Mouse (Mus musculus) forebrain, embryonic 16.5 days (tissue): ENCODE results near the gene Hmcn1. TPM values are rescaled to one million over a fixed set of nuclear protein-coding genes. Genes with fewer than 3 reads are reported as not detected.

Experiments used
- ATAC-seq: fragments of 200-750 bp; cut with Nextera tagmentation; 2 replicates; pipeline ENCODE4 v1.8.0; 2017; ENCODE audit warnings: mild to moderate bottlenecking, moderate library complexity
- H3K27ac ChIP-seq: fragments of 300-500 bp; sonication (generic); 2 replicates; pipeline ENCODE4 v1.5.1; 2014; ENCODE audit warnings: low read length, control low read depth
- H3K27me3 ChIP-seq: fragments of 300-500 bp; sonication (generic); replicated peaks from 2 replicates; pipeline ENCODE4 v1.6.1; 2014; ENCODE audit warnings: low read length; ENCODE audit not compliant: control insufficient read depth, insufficient read depth
- H3K36me3 ChIP-seq: fragments of 300-500 bp; sonication (generic); 2 replicates; pipeline ENCODE4 v1.6.1; 2014; ENCODE audit not compliant: control insufficient read depth, insufficient read depth
- H3K4me1 ChIP-seq: fragments of 300-500 bp; sonication (generic); replicated peaks from 2 replicates; pipeline ENCODE4 v1.6.1; 2014; ENCODE audit warnings: low read length; ENCODE audit not compliant: control insufficient read depth, insufficient read depth
- H3K4me2 ChIP-seq: fragments of 300-500 bp; sonication (generic); 2 replicates; pipeline ENCODE4 v1.6.1; 2014; ENCODE audit warnings: mild to moderate bottlenecking, low read length, control low read depth
- H3K4me3 ChIP-seq: fragments of 300-500 bp; sonication (generic); replicated peaks from 2 replicates; pipeline ENCODE4 v1.5.1; 2014; ENCODE audit warnings: mild to moderate bottlenecking, low read length, control low read depth
- H3K9ac ChIP-seq: fragments of 300-500 bp; sonication (generic); replicated peaks from 2 replicates; pipeline ENCODE4 v1.6.1; 2014; ENCODE audit warnings: low read depth, low read length, control low read depth
- H3K9me3 ChIP-seq: fragments of 300-500 bp; sonication (generic); 2 replicates; pipeline ENCODE4 v1.6.1; 2016; ENCODE audit warnings: low read length; ENCODE audit not compliant: control insufficient read depth
- WGBS: fragments of 180-500 bp; shearing (Covaris S2); extraction: QIAGEN DNeasy Blood & Tissue Kit; methylation state at CpG from one replicate; pipeline ENCODE4 v1.1.7; 2014; 5-methylcytosine and 5-hydroxymethylcytosine counted together
- polyA plus RNA-seq: library from polyadenylated mRNA; unstranded; fragments of >200 nt; fragmentation: Nextera tagmentation; extraction: Ambion mirVana; gene quantifications from 2 replicates; pipeline ENCODE4 v1.2.1, GENCODE M21; 2015

Hmcn1 gene
- polyA plus RNA-seq = 0.81 and 1.3 TPM in 2 replicates

DNA sequence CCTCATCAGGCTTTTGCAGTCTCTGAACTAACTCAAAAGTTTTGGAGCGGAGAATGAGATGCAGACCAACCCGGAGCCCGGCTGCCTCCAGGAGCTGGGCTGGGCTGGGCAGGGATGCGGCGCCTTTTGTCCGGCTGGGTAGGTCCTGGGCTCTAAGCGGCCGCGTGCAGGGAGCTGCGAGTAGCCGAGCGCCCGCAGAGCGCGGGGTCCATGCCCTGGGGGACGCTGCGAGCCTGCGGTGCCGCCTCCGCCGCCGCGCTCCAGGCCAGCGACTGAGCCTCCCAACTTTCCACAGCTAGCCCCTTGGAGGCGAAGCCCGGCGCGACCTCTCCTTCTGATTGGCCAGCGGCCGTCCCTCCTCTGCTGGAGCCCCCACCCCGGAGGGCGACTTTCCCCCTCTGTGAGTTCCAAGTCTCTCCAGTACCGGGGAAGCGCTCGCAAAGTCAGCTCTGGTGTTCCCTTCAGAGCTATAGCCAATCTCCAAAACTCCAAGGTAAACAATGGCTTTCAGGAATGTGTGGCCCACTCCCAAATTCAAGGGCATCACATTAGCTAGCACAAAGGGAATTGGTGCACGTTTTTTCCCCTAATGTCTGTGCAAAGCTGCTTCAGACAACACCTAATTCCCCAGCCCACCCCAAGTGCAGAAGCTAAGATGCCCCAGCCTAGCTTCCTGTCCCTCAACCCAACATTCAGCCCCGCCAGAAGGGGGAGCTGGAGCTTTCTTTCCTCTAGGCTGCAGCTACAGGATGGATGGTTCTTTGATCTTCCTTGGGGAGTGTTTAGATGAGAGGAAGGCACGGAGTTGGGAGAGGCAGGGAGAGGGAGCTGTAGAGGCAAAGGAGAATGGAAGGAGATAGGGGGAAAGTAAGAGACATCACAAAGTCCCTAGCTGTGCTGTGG is at the start of gene Hmcn1:
Hmcn1 (minus strand) TSS at position 274 of the 903 bp plus-strand sequence.
- Histone ChIP-seq H3K27ac (no peak within 1 kb of the TSS), H3K9me3 (peaks cover 5% of the 10 kb centered on the region; the same call in 1 of the 2 replicates), H3K9ac (peak within 1 kb of the TSS; percentile 62), H3K4me3 (peak within 1 kb of the TSS; percentile 51), H3K27me3 (peaks cover 14% of the 10 kb centered on the region), H3K4me2 (peak within 1 kb of the TSS; percentile 88), H3K4me1 (peaks cover 17% of the 10 kb centered on the region), H3K36me3 (no peaks in the 10 kb centered on the region)
- under 1% methylated on average over 38 of the region's 38 CpGs for WGBS
- ATAC-seq = peak; percentile 91

DNA sequence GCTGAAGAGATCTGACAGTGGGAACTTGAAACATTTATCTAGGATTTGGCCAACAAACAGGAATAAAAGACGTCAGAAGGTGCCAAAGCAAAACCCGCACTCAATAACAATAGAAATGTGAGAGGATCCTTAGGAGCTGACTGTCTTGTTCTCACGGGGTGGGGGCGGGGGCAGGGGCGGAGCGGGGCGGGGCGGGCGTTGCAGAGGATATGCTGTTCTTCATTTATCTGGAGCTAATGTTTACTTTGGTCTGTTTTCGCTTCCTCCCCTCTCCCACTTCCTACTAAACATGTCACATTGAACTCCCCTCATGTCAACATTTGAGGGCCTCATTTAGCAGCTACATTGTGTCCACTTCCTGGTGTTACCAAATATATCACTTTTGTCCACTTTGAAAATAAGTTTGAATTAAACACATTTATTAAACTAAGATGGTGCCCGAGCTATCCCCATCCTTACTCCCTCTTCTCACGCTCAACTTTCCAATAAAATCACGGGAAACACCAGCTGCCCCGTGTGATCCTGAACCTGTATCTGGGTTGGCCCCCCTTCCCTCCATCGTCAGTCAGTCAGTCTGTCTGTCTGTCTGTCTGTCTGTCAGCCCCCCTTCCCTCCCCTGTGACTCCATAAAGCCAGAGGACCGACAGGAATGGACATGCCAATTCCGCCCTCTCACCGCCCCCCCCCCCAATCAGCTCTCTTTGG is 47.9 kb upstream of the Hmcn1 start:
- no peaks in the 10 kb centered on the region for H3K27me3 ChIP-seq
- WGBS = 62% methylated on average over 18 of the region's 18 CpGs
- H3K9me3 ChIP-seq = no peaks in the 10 kb centered on the region
- ATAC-seq = no peak
- H3K4me3 ChIP-seq = no peak overlapping the region
- H3K27ac ChIP-seq = no peak overlapping the region
- H3K36me3 ChIP-seq = no peaks in the 10 kb centered on the region
- no peaks in the 10 kb centered on the region; the same call in 1 of the 2 replicates for H3K4me1 ChIP-seq
- no peak overlapping the region for H3K9ac ChIP-seq
- no peak overlapping the region for H3K4me2 ChIP-seq

DNA sequence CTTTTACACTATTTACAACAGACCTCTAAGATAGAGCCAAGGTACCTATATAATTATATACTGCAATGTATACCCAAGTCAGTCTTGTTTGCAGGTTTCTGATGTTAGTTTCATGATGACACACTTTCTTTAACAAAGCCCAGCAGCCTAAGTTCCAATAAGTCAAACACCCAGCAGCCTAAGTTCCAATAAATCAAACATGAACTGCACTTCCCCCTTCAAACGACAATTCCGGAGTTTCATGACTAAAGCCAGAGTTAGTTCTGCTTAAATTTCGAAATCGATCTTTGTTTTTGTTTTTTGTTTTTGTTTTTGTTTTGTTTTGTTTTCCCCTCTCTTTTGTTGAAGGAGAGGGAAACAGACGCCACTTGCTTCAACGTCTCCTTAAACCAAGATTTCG is 47.1 kb upstream of the Hmcn1 start:
- WGBS = 71% methylated on average over 7 of the region's 7 CpGs
- Histone ChIP-seq H3K36me3 (no peaks in the 10 kb centered on the region), H3K27me3 (no peaks in the 10 kb centered on the region), H3K4me1 (no peaks in the 10 kb centered on the region; the same call in 1 of the 2 replicates), H3K27ac (no peak overlapping the region), H3K9me3 (no peaks in the 10 kb centered on the region), H3K4me2 (no peak overlapping the region), H3K9ac (no peak overlapping the region), H3K4me3 (no peak overlapping the region)
- no peak for ATAC-seq

DNA sequence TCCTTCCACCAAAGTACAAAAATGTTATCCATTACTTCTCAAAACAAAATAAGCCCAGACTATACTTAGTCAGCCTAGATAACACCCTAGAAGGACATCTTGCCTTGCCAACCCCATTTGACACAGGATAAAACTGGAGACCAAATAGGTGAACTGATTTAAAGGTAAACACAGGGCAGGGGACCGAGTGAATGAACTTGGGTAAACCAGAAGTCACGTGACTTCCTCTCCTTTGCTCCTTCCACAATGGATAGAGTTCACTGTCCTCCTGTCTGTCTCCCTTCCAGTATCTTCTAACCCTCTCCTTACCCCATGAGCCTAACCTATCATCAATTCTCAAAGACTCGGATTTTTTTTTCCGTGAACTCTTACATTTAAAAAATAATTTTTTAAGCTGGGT is 46.0 kb upstream of the Hmcn1 start:
- 80% methylated on average over 4 of the region's 4 CpGs for WGBS
- Histone ChIP-seq H3K36me3 (no peaks in the 10 kb centered on the region), H3K4me1 (no peaks in the 10 kb centered on the region; the same call in 1 of the 2 replicates), H3K27me3 (no peaks in the 10 kb centered on the region), H3K27ac (no peak overlapping the region), H3K4me3 (no peak overlapping the region), H3K9ac (no peak overlapping the region), H3K4me2 (no peak overlapping the region), H3K9me3 (no peaks in the 10 kb centered on the region)
- ATAC-seq = no peak

DNA sequence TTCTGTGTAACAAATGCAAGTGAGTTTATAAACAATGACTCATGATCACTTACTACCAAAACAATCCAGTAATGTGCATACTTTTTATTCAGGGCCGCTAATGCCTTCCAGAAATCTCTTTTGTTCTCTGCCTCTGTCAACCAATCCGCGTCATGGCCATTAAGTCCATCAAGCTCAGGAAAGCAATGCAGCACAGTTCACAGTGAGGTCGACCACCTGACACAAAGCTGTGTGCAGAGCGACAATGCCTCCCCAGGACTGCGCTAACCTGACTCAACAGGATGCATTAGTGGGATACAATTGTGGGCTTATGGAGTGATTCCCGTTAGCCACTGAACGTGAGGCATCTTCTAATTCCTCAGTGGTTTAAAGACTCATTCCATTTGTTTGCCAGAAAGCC is 45.3 kb upstream of the Hmcn1 start:
- H3K27ac ChIP-seq = no peak overlapping the region
- 10% methylated on average over 8 of the region's 8 CpGs for WGBS

DNA sequence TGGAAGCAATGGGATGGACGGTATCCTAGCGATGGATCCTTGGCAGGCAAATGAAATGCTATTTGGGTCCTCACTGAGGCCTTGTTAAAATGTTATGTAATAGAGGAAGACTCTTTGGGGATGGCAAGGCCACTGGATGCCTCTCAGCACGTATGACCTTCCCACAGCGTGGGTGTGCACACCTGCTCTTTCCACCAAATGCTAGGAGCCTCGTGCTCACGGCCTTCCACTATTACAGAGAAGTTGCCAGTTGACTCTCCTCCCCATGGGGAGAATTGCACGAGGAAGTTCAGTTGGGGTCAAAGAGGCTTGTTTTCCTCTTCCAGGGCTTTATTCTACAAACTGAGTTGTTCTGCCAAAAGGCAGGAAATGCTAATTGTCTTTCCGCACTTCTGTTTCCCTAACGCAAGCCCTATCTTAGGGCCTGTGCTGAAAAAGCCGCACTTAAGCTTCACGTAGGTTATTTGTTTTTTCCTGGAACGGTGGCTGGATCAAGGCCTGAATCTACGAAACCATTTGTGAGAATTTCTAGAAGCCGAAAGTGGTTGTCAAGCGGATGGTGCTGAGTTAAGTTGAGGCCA is 43.3 kb upstream of the Hmcn1 start:
- Histone ChIP-seq H3K27ac (no peak overlapping the region), H3K9me3 (no peaks in the 10 kb centered on the region), H3K27me3 (no peaks in the 10 kb centered on the region), H3K9ac (no peak overlapping the region), H3K36me3 (no peaks in the 10 kb centered on the region), H3K4me3 (no peak overlapping the region), H3K4me1 (no peaks in the 10 kb centered on the region; the same call in 1 of the 2 replicates), H3K4me2 (no peak overlapping the region)
- ATAC-seq = no peak
- 86% methylated on average over 15 of the region's 15 CpGs for WGBS

More for the DNA sequence above, 45.3 kb upstream of the Hmcn1 start:
- Histone ChIP-seq H3K9ac (no peak overlapping the region), H3K36me3 (no peaks in the 10 kb centered on the region), H3K27me3 (no peaks in the 10 kb centered on the region), H3K4me2 (no peak overlapping the region), H3K9me3 (no peaks in the 10 kb centered on the region), H3K4me1 (no peaks in the 10 kb centered on the region; the same call in 1 of the 2 replicates), H3K4me3 (no peak overlapping the region)
- no peak for ATAC-seq

DNA sequence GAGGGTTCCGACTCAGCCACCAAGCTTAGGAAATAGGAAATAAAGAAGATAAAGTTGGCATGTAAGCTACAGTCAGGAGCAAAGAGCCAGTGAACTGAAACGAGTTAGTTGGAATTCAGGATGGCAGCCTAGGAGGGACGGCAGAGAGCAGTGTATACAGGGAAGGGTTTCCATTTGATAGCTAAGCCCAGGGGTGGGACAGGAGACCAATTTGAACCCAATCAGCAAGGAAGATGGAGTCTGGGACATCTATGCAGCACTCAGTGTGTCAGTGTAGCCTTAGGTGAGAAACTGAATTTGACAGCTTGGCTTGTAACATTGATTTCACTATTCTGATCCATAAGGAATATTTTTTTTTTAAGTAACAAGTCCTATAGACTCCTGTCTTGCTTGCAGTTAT is 42.5 kb upstream of the Hmcn1 start:
- Histone ChIP-seq H3K4me1 (no peaks in the 10 kb centered on the region; the same call in 1 of the 2 replicates), H3K36me3 (no peaks in the 10 kb centered on the region), H3K4me3 (no peak overlapping the region), H3K4me2 (no peak overlapping the region), H3K27ac (no peak overlapping the region), H3K27me3 (no peaks in the 10 kb centered on the region), H3K9ac (no peak overlapping the region), H3K9me3 (no peaks in the 10 kb centered on the region)
- ATAC-seq = no peak
- WGBS = 77% methylated on average over 3 of the region's 3 CpGs

DNA sequence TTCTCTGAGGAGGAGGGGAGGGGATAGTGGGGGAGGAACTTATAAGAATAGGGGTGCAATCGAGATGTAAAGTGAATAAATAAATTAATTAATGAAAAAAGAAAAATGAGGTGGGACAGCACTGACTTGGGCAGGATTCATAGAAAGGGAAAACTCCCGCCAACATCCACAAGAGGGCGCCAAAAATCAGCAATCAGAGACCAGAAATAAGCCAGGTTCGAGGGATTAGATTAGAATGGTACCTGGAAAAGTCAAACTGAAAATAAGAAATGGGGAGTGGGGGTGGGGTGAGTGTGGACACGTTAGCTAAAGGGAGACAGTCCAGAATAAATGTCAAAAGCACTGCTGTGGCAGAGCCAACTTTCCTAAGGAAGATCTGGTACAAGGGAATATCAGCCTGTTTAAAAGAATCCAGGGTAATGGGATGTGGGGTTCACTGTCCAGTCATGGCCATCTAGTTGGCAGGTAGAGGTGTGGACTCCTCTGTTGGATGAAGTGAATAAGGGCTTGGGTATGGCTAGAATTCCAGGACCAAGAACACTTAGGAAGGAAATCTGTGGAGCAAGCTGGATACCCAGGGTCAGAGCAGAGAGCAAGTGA is 41.9 kb upstream of the Hmcn1 start:
- no peaks in the 10 kb centered on the region for H3K9me3 ChIP-seq
- no peaks in the 10 kb centered on the region for H3K36me3 ChIP-seq
- no peak overlapping the region for H3K9ac ChIP-seq
- no peaks in the 10 kb centered on the region; the same call in 1 of the 2 replicates for H3K4me1 ChIP-seq
- ATAC-seq = peak; percentile 67
- 2% methylated on average over 5 of the region's 5 CpGs for WGBS
- no peaks in the 10 kb centered on the region for H3K27me3 ChIP-seq
- H3K27ac ChIP-seq = no peak overlapping the region
- H3K4me2 ChIP-seq = no peak overlapping the region
- H3K4me3 ChIP-seq = no peak overlapping the region

DNA sequence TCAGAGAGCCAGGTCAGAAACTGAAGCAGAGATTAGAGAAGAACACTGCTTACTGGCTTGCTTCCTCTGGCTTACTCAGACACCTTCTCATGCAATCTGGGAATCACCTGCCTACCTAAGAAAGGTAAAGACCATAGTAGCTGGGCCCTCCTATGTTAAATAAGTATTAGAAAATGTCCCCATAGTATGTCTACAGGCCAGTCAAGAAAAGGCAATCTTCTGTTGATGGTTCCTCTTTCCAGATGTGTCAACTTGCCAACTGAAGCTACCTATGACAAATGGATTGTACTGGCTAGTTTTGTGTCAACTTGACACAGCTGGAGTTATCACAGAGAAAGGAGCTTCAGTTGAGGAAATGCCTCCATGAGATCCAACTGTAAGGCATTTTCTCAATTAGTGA is 40.1 kb upstream of the Hmcn1 start:
- no peak for ATAC-seq
- Histone ChIP-seq H3K9me3 (no peaks in the 10 kb centered on the region), H3K4me1 (no peaks in the 10 kb centered on the region), H3K9ac (no peak overlapping the region), H3K4me2 (no peak overlapping the region), H3K27me3 (no peaks in the 10 kb centered on the region), H3K4me3 (no peak overlapping the region), H3K27ac (no peak overlapping the region), H3K36me3 (no peaks in the 10 kb centered on the region)
